Mouse (Mus musculus) C2C12 (cell line): Measurements from ENCODE around the gene Stard3nl. TPM values are rescaled to one million over a fixed set of nuclear protein-coding genes. Genes with fewer than 3 reads are reported as not detected.

Experiments
- H3K27me3 ChIP-seq: one replicate; pipeline ENCODE4 v1.6.1; 2011; ENCODE audit not compliant: control insufficient read depth, insufficient read depth, insufficient read length
- H3K36me3 ChIP-seq: one replicate; pipeline ENCODE4 v1.6.1; 2011; ENCODE audit not compliant: control insufficient read depth, insufficient read depth
- H3K4me3 ChIP-seq: one replicate; pipeline ENCODE4 v1.5.1; 2011; ENCODE audit warnings: mild to moderate bottlenecking, control low read depth; ENCODE audit not compliant: poor library complexity, insufficient read depth, severe bottlenecking
- H3K79me2 ChIP-seq: one replicate; pipeline ENCODE4 v1.6.1; 2011; ENCODE audit not compliant: control insufficient read depth, insufficient read depth
- H3K79me3 ChIP-seq: one replicate; pipeline ENCODE4 v1.6.1; 2011; ENCODE audit warnings: low read depth, control low read depth
- H3ac ChIP-seq: one replicate; pipeline ENCODE3; 2011; ENCODE audit warnings: low read depth; ENCODE audit not compliant: control insufficient read depth, insufficient read length
- CEBPB ChIP-seq: IDR thresholded peaks from one replicate; pipeline ENCODE4 v1.6.1; 2011; ENCODE audit warnings: low read depth, mild to moderate bottlenecking, control low read depth, moderate library complexity
- CTCF ChIP-seq: IDR thresholded peaks from one replicate; pipeline ENCODE4 v1.5.1; 2011; ENCODE audit not compliant: control insufficient read depth, insufficient read depth, insufficient read length
- FOSL1 ChIP-seq: IDR thresholded peaks from one replicate; pipeline ENCODE4 v1.8.0; 2011; ENCODE audit warnings: mild to moderate bottlenecking, low read length; ENCODE audit not compliant: poor library complexity, insufficient read depth, severe bottlenecking
- MAX ChIP-seq: IDR thresholded peaks from one replicate; pipeline ENCODE4 v1.6.1; 2011; ENCODE audit warnings: mild to moderate bottlenecking, control low read depth
- MYOD1 ChIP-seq: IDR thresholded peaks from one replicate; pipeline ENCODE4 v1.6.1; 2011; ENCODE audit warnings: low read depth; ENCODE audit not compliant: control insufficient read depth, insufficient read length
- MYOG ChIP-seq: IDR thresholded peaks from one replicate; pipeline ENCODE4 v1.6.1; 2011; ENCODE audit not compliant: control insufficient read depth, insufficient read length; ENCODE audit errors: extremely low read depth
- USF1 ChIP-seq: IDR thresholded peaks from one replicate; pipeline ENCODE4 v1.6.1; 2011; ENCODE audit warnings: low read depth, mild to moderate bottlenecking, control low read depth, moderate library complexity
- polyA plus RNA-seq: library from polyadenylated mRNA; unstranded; fragments of >200 nt; fragmentation: generic; extraction: Trizol; gene quantifications from one replicate; pipeline ENCODE4 v1.2.1, GENCODE M21; 2012; ENCODE audit warnings: missing spikeins

Gene Stard3nl
- polyA plus RNA-seq, 1 experiment: 29.2 TPM

GRCm38 (mm10) chr13:19407953-19408352 is 12.4 kb upstream of the Stard3nl start:
- H3K27me3 ChIP-seq: no peaks in the 10 kb centered on the region
- no peak overlapping the region for H3K4me3 ChIP-seq
- no peak for TF ChIP-seq CTCF
- TF ChIP-seq MYOD1: no peak
- no peak for TF ChIP-seq MYOG
- TF ChIP-seq USF1: no peak
- no peak for TF ChIP-seq FOSL1
- no peak for TF ChIP-seq MAX
- TF ChIP-seq CEBPB: no peak
- no peaks in the 10 kb centered on the region for H3K36me3 ChIP-seq
- H3ac ChIP-seq: no peak overlapping the region
- no peaks in the 10 kb centered on the region for H3K79me3 ChIP-seq
- no peaks in the 10 kb centered on the region for H3K79me2 ChIP-seq

- Histone ChIP-seq H3K79me3 (no peaks in the 10 kb centered on the region), H3K79me2 (no peaks in the 10 kb centered on the region), H3K4me3 (no peak overlapping the region), H3ac (no peak overlapping the region), H3K36me3 (no peaks in the 10 kb centered on the region), H3K27me3 (no peaks in the 10 kb centered on the region)
- TF ChIP-seq MYOD1 (no peak), CEBPB (no peak), CTCF (no peak), MAX (no peak), USF1 (no peak), FOSL1 (no peak), MYOG (no peak)
Measured at GRCm38 (mm10) chr13:19404623-19405022, 9.0 kb upstream of the Stard3nl start.

- peaks cover 2% of the 10 kb centered on the region for H3K79me3 ChIP-seq
- H3ac ChIP-seq: peak overlapping the region; percentile 80
- H3K36me3 ChIP-seq: peaks cover 10% of the 10 kb centered on the region
- TF ChIP-seq FOSL1 (no peak), CEBPB (no peak), MAX (no peak), USF1 (no peak), CTCF (no peak), MYOG (no peak)
- peak overlapping the region; percentile 50 for H3K4me3 ChIP-seq
- H3K27me3 ChIP-seq: no peaks in the 10 kb centered on the region
- no peaks in the 10 kb centered on the region for H3K79me2 ChIP-seq
Measured at GRCm38 (mm10) chr13:19394798-19395687, 552 bp downstream of the Stard3nl start.

- Histone ChIP-seq H3K27me3 (no peaks in the 10 kb centered on the region), H3K79me2 (no peaks in the 10 kb centered on the region), H3K4me3 (no peak overlapping the region), H3ac (no peak overlapping the region), H3K36me3 (peaks cover 10% of the 10 kb centered on the region), H3K79me3 (peaks cover 2% of the 10 kb centered on the region)
- TF ChIP-seq MYOG: no peak
- TF ChIP-seq USF1: no peak
- no peak for TF ChIP-seq CEBPB
- no peak for TF ChIP-seq CTCF
- no peak for TF ChIP-seq MAX
- no peak for TF ChIP-seq FOSL1
- TF ChIP-seq MYOD1: no peak
Measured at GRCm38 (mm10) chr13:19394171-19394570, 1.4 kb downstream of the Stard3nl start.

GRCm38 (mm10) chr13:19393731-19394130 is 1.9 kb downstream of the Stard3nl start:
- H3K36me3 ChIP-seq: peaks cover 10% of the 10 kb centered on the region
- no peaks in the 10 kb centered on the region for H3K27me3 ChIP-seq
- H3K79me3 ChIP-seq: peaks cover 2% of the 10 kb centered on the region
- TF ChIP-seq MAX: no peak
- TF ChIP-seq MYOG: no peak
- no peak for TF ChIP-seq CEBPB
- no peaks in the 10 kb centered on the region for H3K79me2 ChIP-seq
- no peak overlapping the region for H3K4me3 ChIP-seq
- H3ac ChIP-seq: no peak overlapping the region

- Histone ChIP-seq H3K79me2 (no peaks in the 10 kb centered on the region), H3K27me3 (no peaks in the 10 kb centered on the region), H3K4me3 (no peak overlapping the region), H3K36me3 (peaks cover 10% of the 10 kb centered on the region), H3ac (no peak overlapping the region), H3K79me3 (peaks cover 2% of the 10 kb centered on the region)
- TF ChIP-seq FOSL1 (no peak), USF1 (no peak), CEBPB (no peak), MYOD1 (no peak), MYOG (no peak), MAX (no peak)
Measured at GRCm38 (mm10) chr13:19391608-19392007, 4.0 kb downstream of the Stard3nl start.
